Mouse (Mus musculus) lung, adult 2 months (tissue): Measurements from ENCODE around the gene Abcb11.

Experiments used
- CTCF ChIP-seq: fragments of 200-500 bp; IDR thresholded peaks from 2 replicates; pipeline ENCODE4 v1.5.1; 2011; ENCODE audit warnings: mild to moderate bottlenecking, low read length, control low read depth; ENCODE audit not compliant: insufficient read depth
- POLR2A ChIP-seq: fragments of 200-500 bp; IDR thresholded peaks from 2 replicates; pipeline ENCODE4 v1.6.1; 2011; ENCODE audit warnings: low read depth, mild to moderate bottlenecking, control low read depth, low read length, borderline replicate concordance; ENCODE audit errors: extremely low read depth

DNA sequence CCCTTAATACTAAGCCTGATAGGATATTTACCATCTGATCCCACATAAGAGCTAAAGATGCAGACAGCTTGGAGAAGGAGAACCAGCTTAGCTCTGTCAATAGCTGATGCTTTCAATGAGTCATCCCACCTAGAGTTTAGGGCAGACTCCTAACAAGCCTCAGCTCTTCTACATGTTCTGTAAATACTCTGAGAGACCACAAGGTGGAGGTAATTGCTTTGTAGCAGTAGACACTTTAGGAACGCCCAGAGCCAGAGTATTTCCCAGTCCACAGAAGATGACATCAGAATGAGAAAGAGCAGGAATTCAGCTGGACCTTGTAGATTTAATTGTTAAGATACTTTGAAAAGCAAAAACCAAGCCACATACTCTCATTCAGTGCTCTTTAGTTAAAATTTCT, 66.5 kb downstream of the Abcb11 start:
- TF ChIP-seq CTCF (no peak), POLR2A (no peak)
